Mouse (Mus musculus) brain, embryonic 18.5 days (tissue): ENCODE data around the gene Entpd2.

ENCODE experiments used
- DNase-seq: peaks from one replicate; pipeline ENCODE4 v3.0.0-alpha.2; 2012; ENCODE audit warnings: low read depth, low spot score

Entpd2 gene

DNA sequence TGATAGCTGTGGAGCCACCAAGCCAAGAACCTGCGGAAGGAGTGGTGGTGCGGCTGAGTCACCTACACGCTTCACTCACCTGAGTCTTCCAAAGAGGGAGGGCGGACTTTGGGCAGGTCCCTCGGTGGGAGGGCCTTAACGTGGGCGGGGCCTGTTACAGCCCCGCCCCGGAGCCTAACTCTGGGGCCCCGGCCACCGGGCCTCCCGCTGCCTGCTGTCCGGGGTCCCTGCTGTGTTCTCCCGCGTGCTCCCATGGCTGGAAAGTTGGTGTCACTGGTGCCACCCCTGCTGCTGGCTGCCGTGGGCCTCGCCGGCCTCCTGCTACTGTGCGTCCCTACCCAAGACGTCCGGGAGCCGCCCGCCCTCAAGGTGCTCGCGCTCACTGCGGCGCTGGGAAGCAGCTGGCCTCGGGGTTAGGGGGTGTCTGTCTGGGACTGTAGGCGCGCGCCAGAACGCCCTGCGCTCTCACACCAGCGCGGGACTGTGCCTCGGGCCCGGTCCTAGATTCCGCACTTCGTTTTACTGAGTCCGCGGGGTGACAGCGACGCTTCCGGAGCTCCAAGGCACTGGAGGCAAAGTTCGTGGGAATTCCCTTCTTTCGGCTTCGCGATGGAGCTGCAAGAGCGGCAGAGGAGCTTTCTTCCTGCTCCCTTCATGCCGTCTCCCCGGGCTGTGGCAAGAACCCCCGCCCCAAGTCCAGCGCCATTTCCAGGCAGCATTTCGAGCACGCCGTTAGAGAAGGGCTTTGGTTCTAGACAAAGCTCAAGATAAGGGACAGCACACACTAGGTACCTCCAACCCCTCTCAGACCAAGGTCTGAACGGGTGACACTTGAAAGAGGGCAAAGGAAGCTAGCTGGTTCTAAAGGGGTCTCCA, at the start of gene Entpd2:
Gene Entpd2 (plus strand): TSS at position 154 of the 876 bp plus-strand sequence.
- no peak for DNase-seq

DNA sequence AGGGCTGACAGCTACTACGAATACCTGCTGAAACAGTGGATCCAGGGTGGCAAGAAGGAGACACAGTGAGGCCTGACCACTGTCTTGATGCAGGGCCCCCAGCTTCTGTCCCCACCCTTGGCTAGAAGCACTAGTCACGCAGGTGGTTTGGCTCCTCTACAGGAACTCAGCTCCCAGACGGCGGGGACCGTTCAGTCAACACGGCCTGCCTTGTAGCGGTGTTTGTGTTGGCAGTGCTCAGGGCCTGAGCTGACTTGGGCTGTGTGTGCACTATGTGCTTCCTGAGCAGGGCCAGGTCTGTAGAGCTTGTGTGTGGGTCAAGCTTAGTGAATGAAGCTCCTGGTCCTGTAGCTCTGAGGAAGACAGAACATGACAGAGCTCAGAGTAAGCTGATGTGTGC, 47.5 kb upstream of the Entpd2 start:
- DNase-seq: no peak

DNA sequence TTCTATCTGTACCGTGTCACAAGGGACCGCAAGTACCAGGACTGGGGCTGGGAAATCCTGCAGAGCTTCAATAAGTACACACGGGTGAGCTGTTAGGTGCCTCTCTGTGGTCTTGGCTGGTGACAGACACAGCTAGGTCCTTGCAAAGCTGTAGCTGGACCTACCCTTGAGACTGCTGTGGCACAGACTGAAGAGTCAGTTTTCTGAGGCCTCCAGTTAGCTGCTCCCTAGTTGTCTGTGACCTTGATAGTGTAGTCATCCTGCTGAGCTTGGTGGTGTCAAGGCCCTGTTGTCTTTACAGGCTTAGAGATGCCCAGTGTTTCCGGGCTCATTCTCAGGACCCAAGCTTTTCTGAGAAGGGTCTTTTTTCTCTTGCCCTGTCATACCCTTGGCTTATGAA, 46.2 kb upstream of the Entpd2 start:
- DNase-seq: no peak

DNA sequence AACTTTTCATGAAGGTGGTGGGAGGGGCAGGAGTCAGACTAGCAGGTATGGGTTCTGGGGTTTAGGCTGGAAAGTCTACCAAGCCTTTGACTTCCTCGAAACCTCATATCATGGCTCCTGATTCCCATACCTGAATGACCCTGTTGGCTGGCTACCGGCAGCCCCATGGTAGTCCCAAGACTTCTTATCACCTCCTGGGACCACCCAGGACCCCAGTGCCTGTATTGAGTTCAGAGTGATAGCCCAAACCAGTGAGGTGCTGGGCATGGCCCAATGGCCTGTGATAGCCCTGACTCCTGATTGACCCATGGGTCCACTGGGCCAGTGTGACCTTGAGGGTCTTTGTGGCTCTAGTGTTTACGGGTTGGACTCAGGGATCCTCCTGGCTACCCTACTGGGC, 45.0 kb upstream of the Entpd2 start:
- DNase-seq: no peak

DNA sequence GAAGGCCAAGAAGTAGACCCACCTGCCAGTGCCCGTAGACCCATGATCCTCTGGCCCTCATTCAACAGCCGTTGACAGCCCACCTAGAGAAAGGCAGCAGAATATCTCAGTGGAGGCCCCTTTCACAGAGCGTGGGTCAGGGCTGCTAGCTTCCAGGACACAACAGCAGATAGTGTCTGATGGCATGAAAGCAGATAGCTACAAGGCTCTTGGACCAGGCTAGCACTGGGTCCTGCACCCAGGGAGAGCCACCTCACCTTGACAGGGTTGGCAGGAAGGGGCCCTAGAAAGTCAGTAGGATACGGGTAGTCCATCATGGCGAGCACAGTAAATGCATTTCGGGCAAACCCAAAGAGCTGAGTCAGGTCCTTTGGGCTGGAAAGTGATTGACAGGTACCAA, 41.5 kb upstream of the Entpd2 start:
- no peak for DNase-seq

DNA sequence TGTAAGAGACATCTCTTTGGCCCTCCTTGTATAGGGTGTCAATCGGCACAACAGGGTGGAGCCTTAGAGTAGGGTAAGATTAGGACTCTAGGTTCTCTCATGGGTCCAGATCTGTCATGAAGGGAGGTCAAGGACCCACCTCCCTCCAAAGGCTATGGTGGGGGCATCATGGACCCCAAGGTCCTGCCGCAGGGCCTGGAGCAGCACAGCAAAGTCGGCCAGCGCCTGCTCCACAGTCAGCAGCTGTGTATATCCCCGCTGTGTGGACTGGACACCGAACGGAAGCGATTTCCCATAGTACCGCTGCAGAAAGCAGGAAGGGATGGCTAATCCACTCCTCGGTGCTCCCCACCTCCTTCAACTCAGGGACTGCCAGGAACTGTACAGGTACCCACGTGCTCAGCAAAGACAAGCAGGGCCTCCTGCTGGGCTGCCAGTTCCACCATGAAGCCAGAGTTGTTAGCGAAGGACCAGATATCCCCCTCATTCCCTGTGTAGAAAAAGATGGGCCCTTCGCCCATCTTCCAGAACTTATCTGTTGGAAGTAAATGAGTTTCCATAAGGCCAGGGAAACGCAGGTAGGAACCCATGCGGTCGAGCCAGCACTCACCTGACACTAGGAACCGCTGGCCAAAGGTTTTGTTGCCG, 40.1 kb upstream of the Entpd2 start:
- no peak for DNase-seq

DNA sequence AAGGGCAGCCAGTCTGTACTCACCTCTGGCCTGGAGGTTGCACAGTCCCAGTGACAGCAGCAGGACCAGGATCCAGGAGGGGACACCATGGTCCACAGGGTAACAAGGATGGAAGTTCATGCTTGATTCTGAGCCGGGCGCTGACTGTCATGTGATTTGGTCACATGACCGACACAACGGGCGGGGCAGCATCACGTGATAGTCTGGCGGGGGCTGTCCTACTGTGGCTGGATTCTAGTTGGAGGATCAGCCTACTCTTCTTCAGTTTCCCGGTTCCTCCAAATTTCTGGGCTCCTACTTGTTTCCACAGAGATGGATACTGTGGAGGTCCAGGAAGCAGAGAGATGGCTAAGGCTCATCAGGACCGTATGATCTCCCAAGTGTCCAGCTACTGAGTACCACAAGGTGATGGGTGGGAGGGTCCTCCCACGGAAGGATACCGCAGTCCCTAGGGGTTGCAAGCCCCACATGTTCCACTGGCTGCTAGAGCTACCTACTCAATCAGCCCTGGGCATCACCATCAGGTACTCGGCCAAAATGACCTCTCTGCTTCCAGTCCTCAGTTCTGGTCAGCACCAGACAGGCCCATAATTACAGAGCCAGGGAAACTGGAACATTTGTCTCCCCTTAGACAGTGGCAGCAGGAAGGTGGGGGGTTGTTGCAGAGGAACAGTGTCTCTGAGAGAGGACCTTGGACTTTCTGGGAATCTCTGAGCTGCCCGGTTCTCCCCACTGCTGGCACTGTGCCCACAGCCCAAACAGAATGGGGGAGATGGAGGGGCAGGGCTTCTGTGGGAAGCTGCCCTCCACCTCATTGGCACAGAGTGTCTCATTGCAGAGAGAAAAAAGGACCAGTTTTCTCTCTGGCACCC, 39.2 kb upstream of the Entpd2 start, which contains the start of gene Dpp7:
Gene Dpp7 (minus strand): TSS at position 152 of the 872 bp plus-strand sequence.
- DNase-seq: peak; percentile 74

DNA sequence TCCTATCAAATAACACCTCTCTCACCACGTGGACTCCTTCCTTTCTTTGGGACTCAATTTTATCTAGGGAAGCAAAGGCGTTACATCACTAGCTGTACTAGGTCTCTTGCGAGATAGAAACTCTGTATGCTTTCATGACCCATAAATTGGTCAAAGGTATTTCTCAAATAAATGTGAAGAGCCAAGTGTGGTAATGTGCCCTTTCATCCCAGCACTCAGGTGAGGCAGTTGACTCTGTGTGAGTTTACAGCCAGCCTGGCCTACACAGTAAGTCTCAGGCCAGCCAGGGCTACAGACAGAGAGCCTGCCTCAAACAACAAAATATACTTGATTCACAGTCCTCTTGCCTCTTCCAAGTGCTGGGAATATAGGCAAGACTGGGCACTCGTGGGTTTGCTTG, 35.8 kb upstream of the Entpd2 start:
- DNase-seq: no peak

DNA sequence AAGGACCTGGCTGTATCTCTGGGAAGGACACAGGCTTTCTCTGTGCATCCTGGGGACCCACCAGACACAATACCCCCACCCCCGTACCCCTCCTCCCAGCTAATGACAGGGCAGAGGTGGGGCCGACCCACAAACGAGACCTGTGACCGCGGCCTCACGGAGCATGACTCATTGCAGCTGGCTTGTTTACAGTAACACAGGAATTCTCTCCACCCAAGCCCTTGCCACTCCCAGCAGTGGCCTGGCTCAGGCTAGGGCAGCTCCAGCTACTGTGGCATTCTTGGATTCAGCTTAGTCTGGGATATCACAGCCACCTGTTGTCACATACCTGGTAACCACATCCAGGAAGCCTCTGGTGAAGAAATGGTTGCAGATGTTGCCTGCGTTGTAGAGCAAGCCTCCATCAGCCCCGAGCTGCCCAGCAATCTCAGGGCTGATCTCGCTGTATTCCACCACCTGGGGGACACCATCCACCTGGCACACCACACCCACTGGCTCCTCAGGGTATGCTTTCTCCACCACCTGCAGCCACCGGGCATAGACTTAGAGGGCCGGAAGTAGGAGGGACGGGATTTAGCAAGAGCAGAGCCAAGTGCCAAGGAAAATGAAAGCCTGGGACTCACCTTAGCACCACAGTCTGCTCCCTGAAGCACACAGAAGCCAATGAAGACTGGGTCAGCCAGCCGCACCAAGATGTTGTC, 32.0 kb upstream of the Entpd2 start:
- DNase-seq: no peak

DNA sequence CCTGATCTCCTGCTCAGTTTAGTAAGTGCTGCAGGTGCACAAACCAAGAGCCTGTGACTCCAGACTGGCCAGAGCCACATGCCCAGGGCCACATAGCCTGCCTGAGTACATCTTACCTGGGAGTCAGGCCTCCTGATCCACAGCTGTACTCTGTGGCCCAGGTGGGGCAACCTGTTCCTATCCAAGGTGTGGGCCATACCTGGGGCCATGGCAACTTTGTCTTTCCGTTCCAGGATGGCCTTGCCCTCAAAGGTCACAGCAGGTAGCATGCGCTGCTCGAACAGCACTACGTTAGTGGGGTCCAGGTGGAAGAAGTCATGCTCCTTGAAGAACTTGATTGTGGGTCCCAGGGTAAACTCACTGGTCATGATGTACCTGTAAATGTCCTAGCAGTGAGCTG, 31.4 kb upstream of the Entpd2 start:
- DNase-seq: no peak

DNA sequence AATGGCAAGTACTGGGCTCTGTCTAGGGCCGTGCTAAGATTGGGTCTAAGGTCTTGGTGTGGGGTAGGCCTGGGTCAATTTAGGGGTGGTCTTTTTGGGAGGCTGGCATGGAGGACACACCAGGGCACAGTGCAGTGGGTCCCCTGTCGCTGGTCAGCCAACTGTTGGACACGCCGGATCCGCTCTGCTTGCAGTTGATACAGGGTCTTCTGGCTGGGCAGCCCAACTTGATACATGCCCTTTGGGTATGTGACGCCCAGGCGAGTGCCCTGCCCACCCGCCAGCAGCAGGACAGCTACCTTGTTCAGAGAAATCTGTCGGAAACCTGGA, 30.9 kb upstream of the Entpd2 start:
- DNase-seq: no peak

DNA sequence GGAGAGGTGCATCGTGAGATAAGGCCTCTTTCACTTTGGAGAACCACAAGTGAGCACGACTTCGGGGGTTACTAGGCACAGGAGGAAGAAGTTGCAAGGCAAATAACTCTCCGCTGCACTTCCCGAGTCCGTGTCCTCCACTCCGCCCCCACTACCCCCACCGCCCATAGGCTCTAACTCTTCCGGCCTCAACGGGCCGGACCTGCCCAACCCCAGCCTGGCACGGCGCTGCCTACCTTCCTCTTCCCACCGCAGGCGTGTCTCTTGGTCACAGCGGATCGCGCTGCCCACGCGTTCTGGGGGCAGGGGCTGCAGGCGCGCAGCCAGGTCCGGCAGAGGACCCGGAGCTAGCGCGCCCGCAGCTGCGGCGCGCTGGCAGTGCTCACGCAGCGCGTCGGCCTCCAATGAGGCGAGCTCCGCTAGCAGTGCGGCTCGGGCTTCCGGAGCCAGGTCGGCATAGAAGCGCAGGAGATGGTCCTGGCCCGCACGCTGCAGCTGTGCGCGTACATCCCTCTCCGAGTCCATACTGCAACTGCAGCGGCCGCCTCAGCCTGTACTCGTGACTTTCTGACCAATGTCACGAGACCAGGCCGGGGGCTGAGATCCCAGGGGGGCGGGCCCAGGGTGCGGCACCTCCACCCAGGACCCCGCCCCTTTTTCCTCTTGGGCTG, 30.4 kb upstream of the Entpd2 start, which contains the start of gene Uap1l1:
Gene Uap1l1 (minus strand): TSS at position 592 of the 671 bp plus-strand sequence.
- DNase-seq: no peak

DNA sequence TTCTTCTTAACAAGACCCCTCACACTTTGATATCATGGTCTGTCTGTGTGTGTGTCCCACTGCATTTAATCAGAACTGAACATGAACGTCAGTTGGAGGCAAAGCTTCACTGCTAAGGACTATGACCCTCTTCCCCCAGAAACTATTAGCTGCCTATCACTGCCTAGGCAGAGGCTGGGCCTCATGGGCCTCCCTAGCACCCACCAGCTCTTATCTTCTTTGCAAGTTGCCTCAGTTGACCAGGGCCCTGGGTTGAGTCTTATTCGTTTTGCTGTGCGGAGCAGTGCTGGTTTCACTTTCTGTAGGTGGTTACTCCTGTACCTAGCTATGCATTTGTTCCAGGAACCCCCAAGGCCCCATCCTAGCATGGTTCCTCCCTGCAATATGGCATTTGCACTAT, 25.7 kb upstream of the Entpd2 start:
- DNase-seq: no peak

DNA sequence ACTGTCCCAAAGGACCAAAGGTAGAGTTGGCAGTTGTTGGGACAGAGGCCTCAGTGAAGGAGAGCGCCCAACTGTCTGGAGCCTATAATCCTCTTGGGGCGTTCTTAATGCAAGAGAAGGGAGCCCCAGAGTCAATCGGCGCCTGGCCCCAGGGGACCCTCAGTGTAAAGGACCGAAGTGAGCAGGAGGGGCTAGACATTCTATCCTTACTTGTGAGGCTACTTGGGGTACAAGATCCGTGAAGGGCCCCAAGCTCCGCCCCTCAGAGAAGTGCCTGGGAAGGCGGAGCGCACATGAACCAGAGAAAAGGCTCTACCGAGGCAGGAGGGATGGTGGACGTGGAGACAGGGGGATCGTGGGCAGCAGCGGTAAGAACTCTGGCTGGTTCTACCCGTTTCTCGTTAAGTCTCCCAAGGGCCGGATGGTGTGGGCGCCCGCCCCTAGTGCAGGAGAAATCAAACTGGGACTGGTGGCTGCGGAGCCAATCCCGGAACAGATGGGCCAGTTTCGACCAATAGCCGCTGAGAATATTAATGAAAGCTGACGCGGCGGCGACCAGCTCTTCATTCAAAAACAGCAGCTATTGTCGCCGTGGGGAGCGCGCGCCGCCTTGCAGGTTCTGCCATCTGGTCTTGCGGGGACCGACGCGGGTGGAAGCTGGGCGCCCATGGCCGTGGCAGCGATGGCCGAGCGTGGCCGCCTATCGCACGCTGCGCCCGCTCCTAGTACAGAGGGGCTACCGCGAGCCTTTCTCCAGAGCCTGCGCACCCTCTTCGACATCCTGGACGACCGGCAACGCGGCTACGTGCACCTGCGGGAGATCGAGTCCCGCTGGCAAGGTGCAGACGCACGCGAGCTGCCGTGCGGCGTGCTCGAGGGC, 23.7 kb upstream of the Entpd2 start, which contains the start of gene Sapcd2:
Gene Sapcd2 (plus strand): TSS at position 558 of the 880 bp plus-strand sequence.
- peak; percentile 79 for DNase-seq

DNA sequence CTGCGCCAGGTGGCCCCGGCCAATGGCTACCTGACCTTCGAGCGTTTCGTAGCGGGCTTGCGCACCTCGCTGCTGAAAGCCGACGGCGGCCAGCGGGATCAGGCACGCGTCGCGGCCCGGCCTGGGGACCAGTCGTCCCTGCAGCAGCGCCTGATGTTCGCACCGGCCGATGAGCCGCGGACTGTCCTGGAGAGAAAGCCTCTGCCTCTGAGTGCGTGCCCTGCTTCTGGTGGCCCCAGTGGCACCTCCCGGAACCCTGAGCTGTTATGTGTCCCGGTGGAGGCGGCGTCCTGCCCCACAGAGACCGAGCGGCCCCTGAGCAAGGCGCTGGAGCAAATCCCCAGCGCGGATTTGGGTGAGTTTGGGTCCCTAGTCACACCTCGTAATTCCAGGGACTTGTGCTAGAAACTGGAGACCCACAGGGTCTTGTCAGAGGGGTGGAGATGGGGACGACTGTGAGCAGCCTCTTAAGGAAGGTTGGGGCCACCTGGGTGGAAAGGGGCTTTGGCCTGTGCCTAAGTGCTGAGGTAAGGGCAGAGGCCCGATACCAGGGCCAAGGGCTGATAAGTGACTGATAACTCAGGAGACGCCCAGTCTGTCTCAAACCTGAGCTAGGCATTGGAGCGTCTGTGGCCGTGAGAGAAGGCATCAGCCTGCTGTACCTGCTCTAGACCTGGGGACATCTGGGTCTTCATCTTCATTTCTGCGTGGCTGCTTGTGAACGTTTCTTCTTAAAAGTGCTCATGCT, 22.9 kb upstream of the Entpd2 start:
- no peak for DNase-seq

DNA sequence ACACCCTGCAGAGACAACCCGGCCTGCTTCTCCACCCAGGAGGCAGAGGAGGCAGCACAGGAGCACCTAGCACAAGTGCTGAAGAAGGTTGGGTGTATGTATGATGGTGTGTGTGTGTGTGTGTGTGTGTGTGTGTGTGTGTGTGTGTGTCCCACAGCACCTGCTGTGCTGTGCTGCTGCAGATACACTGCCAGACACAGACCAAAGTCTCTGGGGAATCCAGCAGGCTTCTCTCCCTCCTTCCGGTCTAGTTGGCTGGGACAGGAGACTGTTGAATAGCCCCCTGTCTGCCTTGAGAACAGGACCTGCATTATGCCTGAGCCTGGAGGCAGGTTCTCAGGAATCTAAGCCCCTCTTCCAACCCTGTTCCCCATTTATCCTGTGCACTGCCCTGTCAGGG, 22.2 kb upstream of the Entpd2 start:
- DNase-seq: no peak

DNA sequence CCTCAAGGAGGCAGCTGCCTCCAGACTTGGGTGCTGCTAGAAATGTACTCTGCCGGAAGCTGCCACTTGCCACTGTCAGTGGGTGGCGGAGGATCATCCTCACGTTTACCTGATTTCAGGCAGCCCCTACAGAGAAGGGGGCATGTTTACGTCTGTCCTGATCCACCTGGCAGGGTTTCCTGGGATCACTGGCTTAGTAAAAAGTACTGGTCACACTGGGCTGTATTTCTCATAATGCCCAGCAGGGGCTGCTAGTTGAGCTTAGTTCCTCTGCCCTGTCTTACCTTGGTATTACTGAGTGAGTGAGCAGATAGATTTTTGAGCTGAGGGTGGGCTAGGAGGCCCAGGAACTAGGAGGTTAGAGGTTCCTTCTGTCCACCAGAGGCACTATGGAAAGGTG, 19.1 kb upstream of the Entpd2 start:
- no peak for DNase-seq

DNA sequence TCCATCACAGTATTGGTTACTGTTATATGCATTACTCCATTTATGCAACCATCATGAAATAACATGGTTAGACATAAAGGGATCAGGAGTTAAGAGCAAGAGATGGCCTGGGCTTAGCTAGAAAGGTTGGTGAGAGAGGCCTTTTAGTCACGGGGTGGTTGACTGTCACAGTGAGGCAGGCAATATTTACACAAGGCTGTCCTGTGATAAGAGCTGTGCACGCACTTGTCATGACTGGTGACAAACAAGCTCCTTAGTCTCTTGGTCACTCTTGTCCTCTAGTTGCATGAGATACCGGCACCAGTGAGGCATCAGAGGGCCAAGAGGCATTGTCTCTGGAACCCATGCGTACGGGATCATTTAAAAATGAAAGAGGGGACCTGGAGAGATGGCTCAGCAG, 11.2 kb upstream of the Entpd2 start:
- no peak for DNase-seq

DNA sequence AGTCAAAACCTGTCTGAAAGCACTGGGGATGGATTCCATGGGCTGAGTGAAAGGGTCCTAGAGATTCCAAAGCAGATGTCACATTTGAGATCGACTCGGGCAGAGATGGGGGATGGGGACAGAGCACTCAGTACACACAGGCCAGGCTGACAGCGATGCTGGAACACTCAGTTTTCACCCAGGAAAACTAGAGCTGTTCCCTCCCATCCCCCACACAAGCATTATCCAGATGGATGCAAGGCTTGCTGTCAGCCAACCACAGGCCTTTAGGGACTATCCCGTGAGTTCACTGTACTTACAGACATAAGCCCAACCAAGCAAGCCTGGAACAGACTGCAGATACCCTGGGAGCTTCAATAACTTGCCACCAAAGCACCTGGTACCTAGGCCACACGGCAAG, 4.4 kb upstream of the Entpd2 start:
- no peak for DNase-seq
